Mouse (Mus musculus): ENCODE results near the gene Col4a2.

The Col4a2 gene

DNA sequence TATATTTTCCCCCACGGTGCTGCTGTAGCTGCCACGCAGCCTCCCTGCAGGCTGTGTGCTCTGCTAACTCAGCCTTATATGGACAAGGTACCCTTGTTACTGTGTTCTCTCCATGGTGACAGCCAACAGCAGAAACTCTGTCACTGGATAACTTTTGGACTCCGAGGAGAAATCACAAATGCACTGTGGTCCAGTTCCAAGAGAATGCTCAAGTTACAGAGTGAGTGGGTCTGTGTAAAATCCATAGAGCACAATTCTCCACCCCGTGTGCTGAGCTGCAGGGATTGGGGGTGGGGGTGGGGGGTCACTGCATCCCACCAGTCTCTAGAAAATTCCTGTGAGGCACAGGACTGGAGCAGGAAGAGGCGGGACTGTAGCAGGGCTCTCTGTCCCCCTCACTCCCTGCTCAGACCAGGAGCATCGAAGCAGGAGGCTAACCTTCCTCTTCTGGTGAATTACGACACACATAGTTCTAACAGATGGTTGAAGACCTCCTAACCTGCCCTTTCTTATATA lies 45.4 kb downstream of the Col4a2 start:
- in situ Hi-C loops (cut with MboI, MseI) = no loop called here

DNA sequence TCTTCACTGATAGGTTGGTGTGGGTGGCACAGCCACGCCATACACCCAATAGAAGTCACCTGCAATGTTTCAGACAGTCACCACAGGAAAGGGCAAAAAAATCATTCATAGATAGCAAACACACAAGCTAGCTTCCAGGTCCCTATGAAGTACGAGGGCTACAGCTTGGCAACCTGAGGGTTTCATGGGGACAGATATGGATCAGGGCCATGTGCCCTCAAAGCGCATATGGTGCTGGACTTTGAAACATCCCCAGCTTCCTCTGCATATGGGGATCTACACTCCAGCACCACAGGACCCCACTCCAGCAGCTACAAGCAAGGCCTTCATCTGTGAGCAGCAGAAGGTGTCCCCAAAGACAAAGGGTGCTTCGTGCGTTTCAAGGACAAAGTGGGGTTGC lies 47.2 kb downstream of the Col4a2 start:
- in situ Hi-C loops (cut with MboI, MseI) = no loop called here

- in situ Hi-C loops (cut with MboI, MseI) = no loop called here
These were observed 49.1 kb downstream of the Col4a2 start for GRCm38 (mm10) chr8:11361546-11362277.

DNA sequence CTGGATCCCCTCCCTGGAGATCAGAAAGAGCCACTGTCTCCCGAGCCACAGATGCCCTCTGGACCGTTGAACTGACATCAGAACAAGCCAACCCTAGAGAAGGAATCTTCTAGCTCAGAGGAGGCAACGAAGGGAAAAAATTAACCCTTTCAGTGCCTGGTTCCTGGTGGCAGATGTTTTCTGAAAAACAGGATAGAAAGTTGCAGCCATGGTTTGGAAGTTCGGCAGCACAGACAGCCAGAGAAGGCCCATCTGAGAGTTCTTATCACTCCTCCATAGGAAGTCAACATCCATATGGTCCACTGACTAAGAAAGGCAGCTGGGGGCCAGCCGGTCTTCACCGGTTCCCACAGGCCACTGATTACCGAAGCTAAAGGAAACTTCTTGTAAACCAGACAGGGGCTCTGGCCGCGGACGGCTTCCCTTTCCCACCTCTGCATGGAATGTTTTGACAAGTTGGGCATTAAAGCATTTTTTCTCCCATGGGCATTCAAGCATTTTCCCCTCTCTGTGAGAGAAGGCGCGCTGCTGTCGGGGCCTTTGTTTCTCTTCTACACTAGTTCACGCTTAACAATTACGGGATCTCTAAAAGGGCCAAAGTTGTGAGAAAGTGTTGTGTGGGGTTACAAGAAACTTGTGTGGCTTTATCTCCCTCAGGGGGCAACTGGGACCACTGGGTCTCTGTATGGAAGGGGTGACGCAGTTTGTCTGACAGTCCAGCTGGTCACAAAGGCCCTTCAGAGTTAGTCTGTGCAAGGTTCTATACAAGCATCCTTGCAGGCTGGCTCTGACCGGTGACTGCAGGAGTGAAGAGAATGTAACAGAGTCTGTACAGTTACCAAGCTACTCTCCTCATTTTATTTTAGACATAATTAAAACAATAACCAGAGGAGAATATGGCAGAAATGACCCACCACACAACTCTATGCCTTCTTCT lies 49.9 kb downstream of the Col4a2 start:
- in situ Hi-C loops (cut with MboI, MseI) = no loop called here

- in situ Hi-C loops (cut with MboI, MseI) = no loop called here
These were observed 50.9 kb downstream of the Col4a2 start for GRCm38 (mm10) chr8:11363340-11364126.

DNA sequence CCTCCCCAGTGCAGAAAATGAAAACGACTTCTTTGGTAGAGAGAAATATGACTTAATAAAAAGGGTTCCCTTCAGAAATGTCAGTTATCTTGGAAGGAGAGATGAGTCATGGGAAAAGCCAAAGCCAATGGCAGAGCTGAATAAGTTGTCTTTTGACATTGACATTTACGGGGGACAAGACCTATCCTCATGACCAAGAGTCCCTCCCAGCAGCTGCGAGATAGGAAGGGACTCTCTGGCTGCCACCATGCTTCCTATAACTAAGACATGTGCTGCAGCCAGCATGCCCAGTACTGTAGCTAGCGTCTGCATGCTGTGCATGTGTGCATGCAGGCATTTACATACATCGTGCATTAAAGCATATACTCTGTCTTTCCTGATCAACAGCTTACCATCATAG lies 53.6 kb downstream of the Col4a2 start:
- in situ Hi-C loops (cut with MboI, MseI) = no loop called here

DNA sequence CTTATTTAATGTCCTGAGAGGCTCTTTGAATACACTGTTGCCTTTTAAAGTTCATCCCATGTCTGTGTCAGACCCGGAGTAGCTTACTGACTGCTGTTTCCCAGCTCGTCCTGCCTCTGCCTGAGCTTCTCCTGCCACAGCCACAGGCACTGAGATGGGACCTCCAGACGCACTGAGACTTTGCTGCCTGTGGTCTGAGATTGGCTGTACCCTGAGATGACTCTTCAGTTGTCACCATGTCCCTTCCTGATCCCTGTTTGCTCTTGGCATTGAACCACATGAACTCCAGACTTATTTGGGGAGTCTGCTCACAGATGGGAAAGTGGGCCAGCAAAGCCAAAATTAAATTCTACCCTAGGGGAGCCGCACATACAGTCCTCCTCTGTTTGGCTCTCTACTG lies 54.1 kb downstream of the Col4a2 start:
- in situ Hi-C loops (cut with MboI, MseI) = no loop called here

GRCm38 (mm10) chr8:11367670-11368069 lies 55.1 kb downstream of the Col4a2 start:
- in situ Hi-C loops (cut with MboI, MseI) = no loop called here

DNA sequence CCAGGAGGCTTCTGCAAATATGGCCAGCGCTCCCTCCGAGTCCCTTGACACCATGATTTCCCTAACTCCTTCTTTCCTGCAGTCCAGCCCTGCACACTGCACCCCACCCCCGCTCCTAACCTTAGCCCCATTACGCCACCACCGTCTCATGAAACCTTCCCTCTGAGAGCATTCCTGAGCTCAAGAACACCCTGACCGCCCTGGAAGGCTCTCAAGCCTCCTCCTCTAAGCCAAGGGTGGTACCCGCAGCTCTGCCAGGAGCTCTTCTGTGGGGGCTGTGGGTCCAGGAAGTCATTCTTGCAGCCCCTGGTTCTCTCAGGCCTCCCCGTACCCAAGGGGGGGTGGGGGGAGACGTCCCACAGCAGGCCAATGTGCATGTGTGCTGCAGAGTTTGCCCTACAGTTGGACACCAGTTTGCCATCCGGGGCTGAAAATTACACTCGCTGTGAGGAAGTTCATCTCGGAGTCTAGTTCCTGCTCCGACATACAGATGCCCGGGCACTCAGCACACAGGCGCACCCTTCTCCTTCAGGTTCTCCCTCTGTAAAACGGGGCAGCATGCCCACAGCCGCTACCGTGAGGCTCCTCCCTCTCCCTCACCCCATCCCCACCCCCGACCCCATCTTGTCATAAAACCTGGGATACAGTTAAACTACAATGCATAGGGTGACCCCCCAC lies 57.1 kb downstream of the Col4a2 start:
- in situ Hi-C loops (cut with MboI, MseI) = no loop called here

DNA sequence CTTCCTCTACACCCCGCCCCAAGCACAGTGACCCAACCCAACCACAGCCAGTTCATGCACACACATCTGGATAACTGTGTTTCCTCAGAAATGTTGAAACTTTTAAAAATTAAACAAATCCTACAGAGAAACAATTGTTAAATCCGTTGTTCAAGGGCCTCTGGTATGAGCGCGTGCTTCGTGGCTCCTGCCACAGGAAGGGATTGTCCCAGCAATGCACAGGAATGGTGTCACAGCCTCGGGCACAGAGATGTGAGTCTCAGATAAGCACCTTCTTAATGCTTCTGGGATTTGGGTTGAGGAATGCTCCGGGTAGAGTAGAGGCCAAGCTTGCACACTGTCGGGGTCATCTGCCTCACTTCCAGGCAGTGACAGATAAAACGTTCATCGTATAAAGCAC lies 58.7 kb downstream of the Col4a2 start:
- in situ Hi-C loops (cut with MboI, MseI) = no loop called here

DNA sequence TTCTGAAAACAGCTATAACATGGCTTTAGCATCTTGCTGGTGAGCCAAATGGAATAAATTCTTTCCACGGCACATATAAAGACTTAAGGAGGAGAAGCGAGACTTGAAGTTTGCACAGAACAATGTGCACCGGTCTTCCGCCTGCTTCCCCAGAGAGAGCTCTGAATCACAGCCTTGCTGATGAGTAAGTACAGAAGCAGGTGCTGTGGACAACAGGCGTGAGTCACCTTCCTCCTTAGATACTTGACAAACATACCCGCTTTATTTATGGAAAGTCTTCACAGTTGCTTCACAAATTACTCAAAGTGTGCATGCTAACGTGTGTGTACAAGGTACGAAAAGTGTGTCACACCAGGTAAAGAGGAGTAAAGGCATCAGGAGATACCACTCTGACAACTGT lies 59.5 kb downstream of the Col4a2 start:
- in situ Hi-C loops (cut with MboI, MseI) = no loop called here

- in situ Hi-C loops (cut with MboI, MseI) = no loop called here
These were observed 61.2 kb downstream of the Col4a2 start for GRCm38 (mm10) chr8:11373643-11374325.

DNA sequence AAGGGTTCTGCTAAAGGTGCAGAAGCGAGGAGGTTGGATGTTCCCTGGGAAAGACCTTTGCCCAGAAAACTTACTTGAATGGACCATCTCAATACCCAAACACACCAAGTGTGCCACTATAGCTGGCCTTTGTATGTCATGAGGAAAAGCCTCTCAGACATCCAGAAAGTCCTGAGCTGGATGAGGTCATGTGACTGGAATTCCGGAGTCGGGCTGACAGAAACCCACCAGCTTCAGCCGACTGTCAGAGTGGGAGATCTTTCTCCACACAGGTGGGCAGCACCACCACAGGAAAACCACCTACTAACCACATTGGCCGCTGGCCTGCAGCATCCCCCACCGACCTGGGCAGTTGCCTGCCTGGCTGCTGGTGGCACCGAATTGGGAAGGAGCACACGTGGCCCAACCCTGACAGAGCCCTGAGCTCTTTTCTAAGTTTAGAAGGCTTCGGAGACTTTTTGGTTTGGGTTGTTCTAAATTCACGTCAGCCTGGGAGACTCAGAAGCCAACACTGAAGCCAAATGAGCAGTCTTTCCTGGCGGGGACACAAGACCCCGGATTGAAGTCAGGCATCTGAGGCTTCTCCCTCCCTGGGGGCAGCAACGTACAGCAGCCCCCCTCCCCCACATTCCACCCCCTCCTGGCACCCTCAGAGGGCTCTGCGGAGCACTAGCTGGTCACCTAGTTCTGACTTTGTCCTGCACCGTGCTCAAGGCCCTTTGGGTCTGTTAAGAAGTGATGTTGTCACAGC lies 61.9 kb downstream of the Col4a2 start:
- in situ Hi-C loops (cut with MboI, MseI) = no loop called here

DNA sequence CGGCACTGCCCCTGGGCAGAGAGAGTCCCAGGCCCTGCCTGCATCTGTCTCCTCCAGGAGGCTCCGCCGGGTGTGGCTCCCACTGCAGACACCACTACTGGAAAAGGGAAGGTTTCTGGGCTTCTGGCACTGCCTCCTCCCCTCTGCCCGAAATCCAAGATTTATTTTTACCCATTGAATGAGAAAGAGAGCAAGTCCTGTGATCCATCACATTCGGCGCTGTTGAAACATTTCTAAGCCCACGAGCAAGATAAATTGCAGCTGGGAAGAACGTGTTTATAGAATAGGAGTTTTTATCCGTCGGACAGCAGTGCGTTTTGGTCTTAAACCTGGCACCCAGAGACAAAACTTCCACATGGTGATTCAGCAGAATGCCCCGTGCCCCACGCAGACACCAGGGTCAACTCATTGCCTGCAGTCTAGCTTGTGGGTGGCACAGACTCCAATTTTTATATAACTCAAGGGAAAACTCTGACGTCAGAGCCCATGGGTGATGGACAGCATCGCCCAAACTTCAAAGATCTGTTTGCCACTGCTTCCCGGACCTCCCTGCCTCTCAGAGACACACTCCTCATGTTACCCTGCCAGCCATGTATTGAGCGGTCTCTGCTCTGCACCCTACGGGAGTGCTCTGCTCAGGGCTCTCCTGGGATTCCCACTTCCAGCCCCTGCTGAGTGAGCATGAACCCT lies 63.3 kb downstream of the Col4a2 start:
- in situ Hi-C loops (cut with MboI, MseI) = no loop called here

DNA sequence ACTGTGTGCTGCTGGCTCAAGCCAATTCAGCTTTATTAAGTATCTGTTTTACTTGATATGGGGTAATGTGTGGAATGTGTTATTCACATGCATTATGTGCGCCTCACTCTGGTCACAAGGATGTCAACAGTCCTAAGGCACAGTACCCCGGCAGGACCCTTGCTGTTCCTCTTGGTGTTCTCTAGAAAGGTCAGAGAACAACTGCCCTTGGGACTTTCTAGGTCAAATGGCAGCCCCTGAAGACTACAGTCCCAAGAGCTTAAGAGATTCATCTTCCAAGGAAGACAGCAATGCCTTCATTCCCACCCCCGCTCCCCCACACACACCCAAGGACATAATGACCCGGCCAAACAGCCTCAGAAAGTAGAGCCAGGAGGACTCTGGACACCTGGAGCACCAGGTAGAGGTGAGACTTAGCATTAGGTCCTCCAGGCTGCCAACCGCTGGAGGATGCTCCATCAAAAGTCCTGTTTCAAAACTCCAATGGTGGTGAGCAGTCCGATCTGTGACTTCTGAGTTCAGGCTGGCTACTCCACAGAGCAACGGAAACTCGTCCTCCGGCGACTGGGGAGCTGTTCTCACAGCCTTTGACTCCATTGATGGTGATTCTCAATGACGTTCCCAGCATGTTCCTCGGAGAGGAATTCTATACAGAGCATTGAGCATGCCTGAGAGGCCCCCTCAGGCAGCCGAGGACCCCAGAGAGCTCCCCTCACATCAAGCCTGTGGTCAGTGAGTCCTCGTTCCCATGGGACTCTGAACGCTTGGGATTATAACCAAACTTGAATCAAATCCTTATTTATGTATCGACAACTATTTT lies 65.0 kb downstream of the Col4a2 start:
- in situ Hi-C loops (cut with MboI, MseI) = no loop called here

GRCm38 (mm10) chr8:11379590-11379989 lies 67.0 kb downstream of the Col4a2 start:
- in situ Hi-C loops (cut with MboI, MseI) = no loop called here

GRCm38 (mm10) chr8:11381544-11381943 lies 68.9 kb downstream of the Col4a2 start:
- in situ Hi-C loops (cut with MboI, MseI) = no loop called here

DNA sequence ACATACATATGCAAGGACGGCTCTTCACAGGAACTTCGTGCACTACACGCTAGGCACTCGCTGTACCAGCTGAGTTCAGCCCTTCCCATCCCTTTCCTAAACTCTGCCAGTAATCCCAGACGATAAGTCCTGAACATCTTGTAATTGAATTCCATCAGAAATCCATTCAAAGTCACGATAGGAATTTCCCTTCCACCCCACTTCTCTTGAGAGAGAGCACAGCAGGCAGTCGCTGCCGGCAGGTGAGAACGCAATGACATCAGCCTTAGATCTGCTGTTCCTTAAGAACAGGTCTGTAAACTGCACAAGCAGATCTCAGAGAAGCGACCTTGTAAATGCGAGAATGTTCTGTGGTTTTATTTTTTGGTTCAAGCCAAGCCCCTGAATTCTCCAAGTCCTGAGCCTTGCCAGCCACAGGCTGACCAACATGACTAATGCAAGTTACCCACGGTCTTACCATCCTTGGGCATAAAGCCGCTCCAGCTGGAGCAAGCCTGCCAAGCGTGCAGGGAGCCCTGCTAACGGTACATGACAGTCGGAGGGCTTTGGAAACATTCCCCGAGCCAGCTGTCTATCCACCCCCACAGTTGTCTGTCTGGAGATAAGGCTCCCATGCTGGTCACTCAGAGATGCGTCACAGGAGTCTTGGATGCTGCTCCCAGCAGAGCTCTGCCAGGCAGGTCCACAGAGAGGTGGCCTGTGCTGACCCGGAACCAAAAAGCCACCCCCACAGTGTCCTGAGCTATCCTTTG lies 69.6 kb downstream of the Col4a2 start:
- in situ Hi-C loops (cut with MboI, MseI) = no loop called here

All from regulatory T cell (primary cell).